Mouse (Mus musculus) adrenal gland (tissue): ENCODE results near the gene Dbndd2.

ENCODE experiments used
- intact Hi-C: fragments of 180-260 bp; cut with DNase I; formaldehyde crosslinking; loops from one replicate; pipeline ENCODE4 v1.15.1; 2025

Gene Dbndd2

GRCm38 (mm10) chr2:164453047-164453757 lies 32.7 kb upstream of the Dbndd2 start:
- intact Hi-C loops: no loop called here

GRCm38 (mm10) chr2:164453887-164454500 lies 31.9 kb upstream of the Dbndd2 start:
- intact Hi-C loops: no loop called here

GRCm38 (mm10) chr2:164454846-164455245 lies 31.1 kb upstream of the Dbndd2 start:
- intact Hi-C loops: loop anchor here (5.0 kb wide), 1 partner anchor 38 kb away; no protein-coding TSS in a partner anchor

GRCm38 (mm10) chr2:164455421-164456190 lies 30.3 kb upstream of the Dbndd2 start:
- intact Hi-C loops: loop anchor here (5.0 kb wide), 1 partner anchor 38 kb away; no protein-coding TSS in a partner anchor

GRCm38 (mm10) chr2:164456413-164456812 lies 29.5 kb upstream of the Dbndd2 start:
- intact Hi-C loops: loop anchor here (5.0 kb wide), 1 partner anchor 39 kb away; no protein-coding TSS in a partner anchor

- intact Hi-C loops: loop anchor here (5.0 kb wide), 1 partner anchor 40 kb away; no protein-coding TSS in a partner anchor
Measured at GRCm38 (mm10) chr2:164456864-164457300, 29.0 kb upstream of the Dbndd2 start, which contains the start of gene Sys1. Gene Sys1, plus strand, starts transcription at chr2:164456964.

- intact Hi-C loops: loop anchor here (5.0 kb wide), 1 partner anchor 41 kb away; no protein-coding TSS in a partner anchor
Measured at GRCm38 (mm10) chr2:164457942-164458341, 28.0 kb upstream of the Dbndd2 start.

GRCm38 (mm10) chr2:164458535-164458934 lies 27.4 kb upstream of the Dbndd2 start:
- intact Hi-C loops: loop anchor here (5.0 kb wide), 1 partner anchor 41 kb away; no protein-coding TSS in a partner anchor

- intact Hi-C loops: no loop called here
Measured at GRCm38 (mm10) chr2:164460745-164461551, 25.0 kb upstream of the Dbndd2 start, which contains the start of gene Gm20458. Gene Gm20458, plus strand, starts transcription at chr2:164460967.

- intact Hi-C loops: no loop called here
Measured at GRCm38 (mm10) chr2:164465161-164465560, 20.7 kb upstream of the Dbndd2 start.

GRCm38 (mm10) chr2:164466787-164467186 lies 19.1 kb upstream of the Dbndd2 start:
- intact Hi-C loops: no loop called here

GRCm38 (mm10) chr2:164470254-164470653 lies 15.7 kb upstream of the Dbndd2 start:
- intact Hi-C loops: loop anchor here (5.0 kb wide), 1 partner anchor 47 kb away; no protein-coding TSS in a partner anchor

GRCm38 (mm10) chr2:164473624-164474023 lies 12.3 kb upstream of the Dbndd2 start, which contains the start of gene Trp53tg5:
Gene Trp53tg5, minus strand, starts transcription at chr2:164473724.
- intact Hi-C loops: loop anchor here (5.0 kb wide), 1 partner anchor 44 kb away; no protein-coding TSS in a partner anchor

GRCm38 (mm10) chr2:164486258-164487114 lies 580 bp downstream of the Dbndd2 start:
- intact Hi-C loops: no loop called here

GRCm38 (mm10) chr2:164487115-164487527 lies 1.2 kb downstream of the Dbndd2 start:
- intact Hi-C loops: no loop called here

- intact Hi-C loops: no loop called here
Measured at GRCm38 (mm10) chr2:164487812-164488211, 1.9 kb downstream of the Dbndd2 start.

- intact Hi-C loops: no loop called here
Measured at GRCm38 (mm10) chr2:164494126-164494525, 8.2 kb downstream of the Dbndd2 start.

- intact Hi-C loops: no loop called here
Measured at GRCm38 (mm10) chr2:164496331-164496730, 10.4 kb downstream of the Dbndd2 start.
